Mouse (Mus musculus) gastrocnemius, adult 8-10 months (tissue): ENCODE measurements around the gene BC034090. TPM values are rescaled to one million over a fixed set of nuclear protein-coding genes. Genes with fewer than 3 reads are reported as not detected.

ENCODE experiments used
- DNase-seq, 2 experiments: peaks; one replicate each; pipeline ENCODE4 v3.0.0; 2022; ENCODE audit warnings: low spot score in 2 of 2
- total RNA-seq, 4 experiments: library from RNA; stranded (reverse); gene quantifications; 2 replicates each; pipeline ENCODE4 v1.2.4; 2022

BC034090 gene
- total RNA-seq, 4 experiments from 2014 or later = 0.32 to 1.5 (median 1.0) TPM

DNA sequence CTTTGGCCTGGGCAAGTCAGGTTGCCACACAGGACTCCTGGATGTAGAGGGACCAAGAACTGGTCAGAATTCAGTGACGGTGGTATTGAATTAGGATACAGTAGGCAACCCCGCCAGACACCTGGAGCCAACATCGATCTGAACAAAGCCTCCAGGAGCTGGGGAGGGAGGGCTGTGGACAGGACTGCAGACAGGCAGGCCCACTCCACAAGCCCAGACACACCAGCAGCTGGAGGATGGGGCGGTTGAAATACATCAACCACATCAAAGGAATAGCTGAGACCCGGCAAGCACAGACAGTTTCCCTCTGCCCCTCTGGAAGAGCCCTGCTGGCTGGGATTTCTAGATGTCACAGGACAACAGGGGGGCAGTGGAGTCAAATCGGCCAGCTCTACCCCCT, 27.4 kb downstream of the BC034090 start:
- no peak for DNase-seq

DNA sequence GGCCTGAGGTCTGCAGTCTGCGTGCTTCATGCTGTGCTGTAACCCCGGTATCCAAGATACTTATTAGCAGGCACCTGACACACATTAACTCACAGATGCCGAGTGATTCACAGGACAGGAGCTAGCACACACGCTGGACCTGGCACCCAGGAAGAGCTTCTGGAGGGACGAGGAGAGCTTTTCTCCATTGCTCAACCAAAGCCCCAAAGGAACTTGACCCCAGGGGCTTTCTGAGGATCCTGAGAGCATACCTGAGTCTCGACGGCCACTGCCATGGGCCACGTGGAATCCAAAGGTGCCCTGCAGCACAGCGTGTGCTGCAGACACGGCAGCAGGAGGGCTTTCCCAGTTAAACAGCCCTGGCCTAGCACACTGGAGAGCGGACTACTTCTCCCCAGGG, 27.9 kb downstream of the BC034090 start:
- no peak for DNase-seq

DNA sequence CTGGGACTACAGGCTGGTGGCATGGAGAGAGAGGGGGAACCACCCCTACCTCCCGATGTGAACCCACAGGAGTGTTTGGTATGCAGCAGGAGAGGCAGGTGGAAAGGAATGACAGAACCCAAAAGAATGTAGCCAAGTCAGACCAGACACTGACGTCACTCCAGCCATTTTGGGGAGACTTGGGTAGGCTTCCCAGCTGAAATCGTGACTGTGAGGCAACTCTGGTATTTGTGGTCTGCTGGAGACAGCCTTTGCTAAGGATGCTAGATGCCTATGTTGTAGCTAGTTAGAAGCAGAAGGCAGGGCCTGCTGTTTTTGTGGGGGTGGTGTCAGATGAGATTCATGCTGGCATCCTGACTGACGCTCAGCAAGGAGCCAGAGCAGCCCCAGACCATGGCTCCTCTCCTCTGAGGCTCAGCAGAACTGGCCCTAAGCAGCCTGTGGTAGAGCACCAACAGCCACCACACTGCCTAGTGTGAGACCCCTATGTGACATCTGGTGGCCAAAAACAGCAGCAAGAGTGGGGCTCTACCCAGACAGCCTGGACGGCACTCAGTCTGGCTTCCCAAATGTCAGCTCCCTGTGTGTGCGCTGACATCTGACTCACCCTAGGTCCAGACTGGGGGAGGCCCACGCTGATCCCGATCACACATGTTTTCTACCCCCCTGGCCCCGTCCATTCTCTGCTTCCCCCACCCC, 29.0 kb downstream of the BC034090 start:
- DNase-seq = no peak

DNA sequence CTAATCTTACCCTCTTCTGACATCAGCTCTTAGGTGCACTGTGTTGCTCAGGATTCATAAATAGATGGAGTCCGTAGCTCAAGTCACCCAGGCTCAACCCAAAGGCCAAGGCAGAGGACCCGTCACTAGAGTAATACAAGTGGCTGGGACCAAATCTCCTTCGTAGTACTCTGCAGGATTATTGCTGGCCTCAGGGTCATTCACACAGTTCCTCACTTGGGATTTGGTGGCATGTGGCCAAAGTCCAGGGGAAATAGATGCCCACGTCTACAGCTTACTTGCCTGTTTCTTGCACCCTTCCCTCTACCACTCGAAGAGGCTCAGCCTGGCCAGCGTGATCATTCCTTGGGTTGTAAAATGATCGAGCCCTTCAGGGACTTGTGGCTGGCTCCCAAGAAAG, 30.3 kb downstream of the BC034090 start:
- no peak for DNase-seq

DNA sequence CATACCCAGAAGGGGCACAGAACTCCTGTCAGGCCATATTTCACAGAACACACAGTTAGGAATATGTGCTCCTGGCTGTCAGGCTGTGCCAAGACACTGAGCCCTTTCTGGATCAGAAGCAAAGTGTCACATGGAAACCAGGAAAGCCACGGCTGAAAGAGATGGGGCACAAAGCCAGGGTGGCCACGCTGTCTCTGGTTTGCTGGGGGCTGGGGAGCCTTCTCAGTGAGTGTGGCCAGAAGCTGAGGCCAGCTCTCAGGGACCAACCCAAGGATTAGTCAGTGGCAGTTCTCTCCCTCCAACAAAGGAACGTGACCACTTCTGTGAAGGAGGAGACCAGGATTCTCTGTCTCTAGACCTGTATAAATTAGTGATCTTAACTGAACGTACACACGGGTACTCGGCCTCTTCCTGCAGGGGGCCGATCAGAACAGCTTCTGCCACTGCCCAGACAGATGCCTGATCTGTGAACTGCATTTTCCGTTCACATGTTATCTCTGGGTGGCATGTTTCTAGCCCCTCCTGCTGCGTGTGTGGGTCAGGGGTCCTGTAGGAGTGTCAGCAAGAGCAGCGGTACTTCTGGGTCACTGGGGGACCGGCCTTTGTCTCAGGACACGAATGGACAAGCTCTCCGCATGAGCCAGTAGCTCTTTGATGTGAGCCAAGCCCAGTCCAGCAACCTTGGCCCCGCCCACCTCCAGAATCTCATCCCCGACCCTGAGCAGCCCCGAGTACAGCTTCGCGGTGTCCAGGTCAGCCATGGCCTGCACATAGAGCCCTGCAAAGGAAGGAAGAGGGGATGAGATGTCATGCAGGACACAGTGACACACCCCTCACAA, 31.1 kb downstream of the BC034090 start:
- DNase-seq = peak in 1 of 2 experiments; percentile 36

DNA sequence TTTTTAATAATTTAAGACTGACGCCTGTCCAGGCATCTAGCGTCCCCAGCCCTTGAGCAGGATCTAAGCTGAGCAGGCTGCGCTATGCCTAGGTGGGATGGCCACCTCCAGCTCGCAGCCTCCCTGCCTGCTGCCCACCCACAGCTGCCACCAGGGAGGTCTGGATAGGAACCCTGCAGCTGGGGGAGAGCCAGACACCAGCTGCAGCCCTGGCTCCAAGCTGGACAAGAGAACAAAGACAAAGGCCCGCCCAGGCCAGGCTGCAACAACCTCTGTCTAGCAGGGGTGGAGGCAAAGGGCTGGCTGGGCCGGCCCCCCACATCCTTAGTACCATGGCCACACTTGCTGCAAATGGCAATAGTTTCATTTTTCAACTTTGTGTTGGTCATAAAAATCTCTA, 31.8 kb downstream of the BC034090 start:
- no peak for DNase-seq

DNA sequence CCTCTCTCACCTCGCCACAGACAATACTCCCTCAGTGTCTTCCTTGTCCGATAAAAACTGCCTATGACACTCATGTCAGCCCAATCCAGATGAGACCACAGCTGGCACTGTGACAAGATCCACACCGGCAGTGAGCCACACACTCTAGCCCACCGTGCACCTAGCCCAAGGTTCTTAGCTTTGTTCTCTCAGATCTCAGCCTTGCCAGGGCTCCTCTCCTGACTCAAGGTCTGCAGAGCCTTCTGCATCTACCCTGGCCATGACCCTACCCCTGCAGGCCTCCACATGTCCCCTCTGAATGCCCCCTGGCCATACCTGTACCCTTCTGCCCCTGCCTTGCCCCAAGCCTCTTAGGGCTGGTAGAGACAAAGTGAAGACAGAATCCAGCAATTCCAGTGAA, 32.2 kb downstream of the BC034090 start:
- no peak for DNase-seq

DNA sequence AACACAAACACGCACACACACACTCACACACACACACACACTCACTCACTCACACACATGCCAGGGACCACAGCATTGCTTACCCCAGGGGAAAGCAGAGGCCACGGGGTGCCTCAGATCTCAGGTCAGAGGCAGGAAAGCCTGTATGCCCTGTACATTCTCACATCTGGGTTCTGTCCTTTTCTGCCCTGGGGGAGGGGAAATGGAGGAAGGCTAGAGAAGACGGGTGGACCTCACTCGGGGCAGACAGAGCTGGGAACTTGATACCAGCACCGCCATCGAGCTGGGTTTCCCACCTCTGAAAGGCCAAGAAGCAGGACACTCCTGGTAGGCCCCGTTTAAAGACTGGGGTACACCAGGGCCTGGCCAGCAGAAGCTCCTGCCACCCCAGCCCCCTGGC, 33.2 kb downstream of the BC034090 start:
- DNase-seq = no peak

DNA sequence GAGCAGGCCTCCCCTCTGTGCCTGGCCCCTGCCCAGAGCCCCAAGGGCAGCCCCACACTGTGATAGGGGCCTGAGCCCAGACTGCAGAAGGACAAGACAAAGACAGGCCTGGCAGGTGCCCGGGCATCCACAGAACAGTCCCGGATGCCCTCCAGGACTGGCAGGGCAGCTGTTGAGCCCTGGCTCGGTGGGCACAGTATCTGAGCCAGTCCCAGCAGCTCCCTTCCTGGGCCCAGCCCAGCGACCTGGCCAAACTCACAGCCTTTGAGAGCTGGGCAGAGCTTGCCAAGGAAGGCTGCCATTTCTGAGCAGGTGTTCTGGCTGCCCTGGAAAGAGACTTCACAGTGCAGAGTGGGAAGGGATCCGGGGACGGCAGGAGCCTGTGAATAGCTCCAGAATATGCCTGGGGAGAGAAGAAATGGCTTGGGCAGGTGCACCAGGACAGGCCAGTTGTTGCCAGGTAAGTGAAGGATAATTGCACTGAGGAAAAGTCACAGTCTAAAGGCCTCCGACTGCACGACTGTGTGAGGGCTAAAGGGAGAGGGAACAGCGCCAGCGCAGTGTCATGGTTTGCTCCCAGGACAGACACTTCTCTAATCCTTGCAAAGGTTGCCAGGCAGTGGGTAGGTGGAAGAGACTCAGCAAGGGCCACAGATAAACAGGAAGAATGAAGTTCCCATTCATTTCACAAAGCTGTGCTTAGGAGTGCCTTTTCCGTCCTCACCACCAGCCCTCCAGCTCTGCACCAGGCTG, 34.1 kb downstream of the BC034090 start:
- DNase-seq = peak; percentile 55 to 85

DNA sequence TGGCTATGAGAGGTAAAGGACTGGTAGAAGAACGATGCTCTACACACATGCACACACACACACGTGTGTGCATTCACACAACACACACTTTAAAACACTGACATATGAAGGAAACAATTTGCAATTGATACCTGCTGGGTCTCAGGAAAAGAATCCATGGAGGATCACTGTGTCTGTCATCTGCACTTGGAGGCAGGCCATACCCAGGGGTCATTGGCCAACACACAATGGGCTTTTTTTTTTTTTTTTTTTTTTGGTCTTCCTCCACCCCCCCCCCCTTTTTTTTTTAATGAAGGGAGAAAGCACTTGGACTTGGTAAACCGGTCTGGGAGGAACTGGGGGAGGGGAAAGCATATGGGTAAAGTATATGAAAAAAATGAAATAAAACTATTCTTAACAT, 36.4 kb downstream of the BC034090 start:
- no peak for DNase-seq

DNA sequence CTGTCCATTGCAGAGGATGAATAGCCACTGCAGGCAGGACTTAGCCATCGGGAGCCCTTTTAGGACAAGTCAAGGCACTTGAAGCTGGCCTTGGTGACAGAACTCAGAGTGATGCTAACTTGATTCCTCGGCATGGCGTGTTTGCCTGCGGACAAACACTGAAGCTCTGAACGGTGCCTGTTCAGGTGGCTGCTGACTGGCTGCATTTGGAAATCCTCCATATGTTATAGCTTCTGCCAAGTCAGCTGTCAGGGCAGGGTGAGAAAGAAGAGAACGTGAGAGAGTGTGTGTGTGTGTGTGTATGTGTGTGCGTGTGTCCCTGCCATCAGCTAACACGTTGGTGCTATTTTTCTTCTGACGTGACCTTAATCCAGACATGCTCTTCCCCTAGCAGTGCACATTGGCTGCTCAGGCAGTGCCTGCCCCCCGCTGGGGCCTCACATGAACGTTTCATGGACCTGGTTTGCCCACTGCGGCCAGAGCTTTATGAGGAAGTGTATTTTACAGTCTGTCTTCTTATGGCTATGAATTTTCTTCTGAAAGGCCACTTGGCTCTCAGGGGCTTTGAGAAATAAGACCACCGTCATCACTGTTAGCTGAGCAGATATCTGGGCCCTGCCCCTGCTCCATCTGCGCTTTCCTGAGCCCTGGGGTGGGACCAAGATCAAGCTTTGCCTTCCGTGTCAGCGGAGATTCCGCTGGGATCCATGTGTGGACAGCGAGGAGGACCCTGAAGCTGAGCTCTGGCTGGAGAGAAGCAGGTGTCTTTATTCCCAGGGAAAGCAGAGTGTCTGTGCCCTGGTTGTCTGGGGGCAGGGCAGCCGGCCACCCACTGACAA, 38.2 kb downstream of the BC034090 start:
- no peak for DNase-seq

DNA sequence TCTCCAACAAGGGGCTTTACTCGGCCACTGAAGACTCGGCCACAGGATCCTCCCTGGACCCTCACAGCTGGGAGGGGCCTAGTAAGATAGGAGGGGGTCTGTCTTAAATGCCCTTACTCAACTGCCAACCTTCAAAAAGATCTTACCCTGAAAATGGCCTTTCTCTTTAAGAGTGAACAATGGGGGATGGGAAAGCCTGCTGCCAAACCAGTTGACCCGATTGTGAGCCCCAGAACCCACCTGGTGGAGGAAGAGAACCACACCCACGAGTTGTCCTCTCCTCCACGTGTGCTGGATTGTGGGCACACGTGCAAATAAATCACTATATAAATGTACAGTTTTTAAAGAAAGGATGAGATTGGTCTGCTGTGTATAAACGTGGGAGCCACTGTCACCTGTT, 38.9 kb downstream of the BC034090 start:
- no peak for DNase-seq

DNA sequence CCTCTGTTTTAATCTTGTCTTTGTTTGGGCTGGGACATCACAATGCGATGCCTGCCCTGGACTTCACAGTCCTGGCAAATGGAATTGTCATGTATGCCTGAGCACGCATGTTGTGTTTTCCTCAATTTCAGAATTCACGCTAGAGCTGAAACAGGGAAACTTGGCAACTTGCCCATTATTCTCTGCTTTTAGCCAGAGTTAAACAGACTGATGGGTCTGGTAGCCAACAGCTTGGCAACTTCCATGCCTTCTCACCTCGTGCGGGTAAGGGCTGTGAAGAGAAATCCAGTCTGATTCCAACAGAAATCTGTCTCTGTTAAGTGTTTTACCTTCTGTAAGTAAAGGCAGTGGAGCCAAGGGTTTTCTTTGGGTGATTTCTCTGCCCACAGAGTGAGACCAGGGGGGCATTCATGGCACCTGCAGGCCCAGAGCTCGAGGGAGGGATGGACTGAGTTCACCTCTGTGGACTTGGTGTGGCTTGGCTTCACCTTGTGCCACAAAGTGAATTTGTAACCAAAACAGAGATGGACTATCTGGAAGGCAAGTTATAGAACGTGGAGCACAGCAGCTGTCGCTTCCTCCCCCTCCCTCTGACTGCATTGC, 39.6 kb downstream of the BC034090 start:
- DNase-seq = no peak

DNA sequence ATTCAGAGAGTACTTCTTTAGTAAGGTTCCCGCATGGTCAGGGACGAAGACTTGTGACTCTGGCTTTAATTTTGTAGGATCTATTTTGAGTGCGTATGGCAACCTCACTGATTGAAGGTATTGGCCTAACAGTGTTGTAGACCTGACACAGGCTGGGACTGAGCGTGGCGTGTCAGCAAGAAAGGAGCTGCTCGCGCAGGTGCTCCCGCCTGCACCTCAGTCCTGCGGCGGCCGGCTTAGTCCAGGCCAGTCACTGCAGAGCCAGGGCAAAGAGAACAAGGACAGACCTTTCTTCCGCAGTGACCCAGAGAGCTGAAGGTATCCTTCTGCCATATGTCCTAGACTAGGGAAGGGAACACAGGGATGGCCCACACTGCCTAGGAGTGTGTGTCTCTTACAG, 40.3 kb downstream of the BC034090 start:
- no peak for DNase-seq

DNA sequence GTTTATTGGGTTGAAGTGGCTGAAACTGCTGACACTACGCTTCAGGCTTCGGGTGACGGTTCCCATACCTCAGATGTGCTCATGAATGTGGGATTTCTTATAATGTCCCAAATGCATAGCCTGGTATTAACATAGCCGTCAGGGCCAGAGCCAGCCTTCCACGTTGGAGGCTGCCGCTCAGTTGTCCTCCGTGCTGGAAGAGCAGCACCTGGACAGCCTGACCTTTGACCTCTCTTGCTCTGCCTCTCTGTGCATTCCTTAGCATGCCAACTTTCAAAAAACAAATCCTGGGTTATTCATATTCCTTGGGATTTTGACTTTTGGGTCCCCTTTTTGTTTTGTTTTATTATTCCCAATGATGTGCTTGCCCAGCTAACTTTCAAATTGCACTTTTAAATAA, 41.1 kb downstream of the BC034090 start:
- no peak for DNase-seq

DNA sequence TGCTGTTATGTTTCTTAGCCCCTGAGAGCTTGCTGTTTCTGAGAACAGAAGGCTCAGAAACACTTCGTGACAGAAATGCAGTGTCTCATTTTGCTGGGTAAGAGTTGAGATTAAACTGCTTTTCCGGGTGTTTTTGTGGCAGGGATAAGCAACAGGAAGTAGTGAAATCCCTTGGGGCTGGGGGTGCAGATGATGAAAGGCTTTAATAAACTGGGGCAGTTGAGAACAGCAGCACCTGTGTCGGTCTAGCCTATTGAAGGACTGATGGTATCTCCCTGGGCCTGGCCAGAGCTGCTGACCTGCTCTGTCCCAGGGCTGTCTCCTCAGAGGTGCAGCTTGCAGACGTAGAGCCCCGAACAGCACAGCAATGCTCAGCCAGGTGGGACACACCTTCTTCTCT, 41.8 kb downstream of the BC034090 start:
- no peak for DNase-seq

DNA sequence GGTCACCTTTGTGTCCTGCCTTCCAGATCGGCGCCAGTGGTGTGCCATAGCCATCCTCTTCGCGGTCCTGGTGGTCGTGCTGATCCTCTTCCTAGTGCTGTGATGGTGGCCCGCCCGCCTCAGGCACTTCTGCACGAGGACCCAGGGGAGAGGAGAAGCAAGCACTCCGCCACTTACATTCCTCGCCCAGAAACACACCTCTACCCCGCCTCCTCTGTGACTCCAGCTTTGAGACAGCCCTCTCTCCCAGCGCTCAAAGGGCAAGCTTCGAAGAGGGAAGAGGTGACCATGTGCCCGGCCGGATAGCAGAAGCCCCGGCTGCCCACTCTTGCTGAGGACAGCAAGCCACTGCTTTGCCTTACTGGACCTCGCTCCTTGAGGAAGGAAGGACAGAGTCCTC, 42.3 kb downstream of the BC034090 start:
- no peak for DNase-seq

DNA sequence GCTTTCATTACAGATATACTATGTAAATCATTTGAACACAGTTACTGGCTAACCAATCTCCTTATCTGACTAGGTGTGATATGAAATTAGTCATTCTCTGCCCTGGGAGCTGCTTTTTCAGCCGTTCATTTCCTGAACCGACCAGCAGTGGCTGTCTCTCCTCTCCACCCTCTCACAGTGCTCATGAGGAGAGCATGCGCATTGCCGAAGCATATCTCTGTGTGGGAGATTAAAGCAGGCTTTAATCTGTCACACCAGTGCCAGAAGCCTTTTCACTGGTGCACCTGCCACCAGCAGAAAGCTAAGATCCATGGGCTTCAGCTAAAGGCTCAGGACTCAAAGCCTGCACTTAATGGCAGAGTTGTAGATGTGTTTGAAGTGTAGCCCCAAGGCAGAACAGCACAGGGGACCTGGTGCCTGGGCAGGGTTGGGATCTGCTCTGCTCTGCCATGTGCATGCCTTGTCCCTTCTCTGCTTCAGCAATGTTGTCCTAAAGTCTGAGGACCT, 42.8 kb downstream of the BC034090 start:
- DNase-seq = no peak

DNA sequence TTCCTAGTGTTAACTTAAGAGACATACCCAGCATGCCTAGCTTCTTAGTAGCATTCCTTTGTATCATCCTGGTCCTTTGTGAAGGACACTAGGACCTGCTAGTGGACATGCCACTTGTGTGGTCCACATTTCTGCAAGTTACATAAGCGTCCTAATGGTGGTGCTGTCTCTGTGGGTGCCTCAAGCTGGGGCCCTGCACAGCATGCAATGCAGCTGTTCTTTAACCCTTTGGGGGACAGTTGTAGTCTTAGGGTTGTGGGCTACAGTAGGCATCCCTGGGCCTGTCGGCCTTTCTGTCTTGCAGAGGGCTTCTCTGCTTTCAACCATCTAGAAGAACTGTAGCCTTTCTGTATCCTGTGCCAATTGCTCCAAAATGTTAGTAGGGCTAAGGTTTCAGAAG, 43.3 kb downstream of the BC034090 start:
- no peak for DNase-seq

DNA sequence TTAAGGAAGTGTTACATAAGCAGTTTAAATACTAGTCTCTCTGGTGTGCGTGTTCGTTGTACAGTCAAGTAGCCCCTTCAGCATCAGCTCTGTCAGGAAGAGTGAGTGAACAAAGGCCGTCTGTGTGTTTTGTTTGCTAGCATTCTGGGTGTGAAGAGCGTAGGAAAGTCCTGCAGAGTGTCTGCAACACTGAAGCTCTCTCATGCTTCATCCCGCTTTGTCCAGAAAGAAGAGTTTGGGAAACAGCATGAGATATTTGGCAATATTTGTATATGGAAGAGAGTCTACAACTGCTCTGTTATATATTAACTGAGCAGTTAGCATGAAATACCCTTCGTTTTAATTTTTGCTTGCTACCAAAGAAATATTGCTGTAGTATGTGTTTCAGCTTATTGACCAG, 44.7 kb downstream of the BC034090 start:
- DNase-seq = no peak

DNA sequence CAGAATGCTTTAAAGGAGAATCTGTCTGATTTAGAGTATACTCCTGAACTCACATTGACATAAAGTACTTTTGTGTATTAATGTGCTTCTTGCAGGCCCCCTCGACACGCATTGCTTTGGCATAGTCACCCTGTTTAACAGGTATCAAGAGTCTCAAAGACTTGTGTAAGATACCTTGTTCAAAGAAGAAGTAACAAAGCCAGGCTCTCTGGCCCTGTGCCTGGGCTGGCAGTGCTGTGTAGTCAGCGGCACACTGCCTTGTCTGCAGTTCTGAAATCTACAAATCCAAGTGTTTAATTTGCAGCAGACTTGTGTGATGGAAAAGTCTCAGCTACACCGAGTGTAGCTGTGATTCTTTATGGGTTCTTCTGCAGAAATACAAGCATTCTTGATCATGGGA, 47.6 kb downstream of the BC034090 start:
- no peak for DNase-seq
